In genomic region chr4:94613972-94614626, GRCm38 (mm10) we compare ENCODE assay signal across 8 mouse cellular contexts. TPM values are rescaled to one million over a fixed set of nuclear protein-coding genes. Genes with fewer than 3 reads are reported as not detected.
A peak's percentile ranks its signal among the peaks of the same experiment; 100 is the strongest.
DNase-seq lines count a peak whose midpoint lies in the region; ATAC-seq and TF ChIP-seq lines count a peak whose summit lies in the region.

Gene Ift74 (plus strand): TSS chr4:94614491.

- H3K27ac ChIP-seq in bone marrow, adult 2 months (ENCODE audit: control insufficient read depth, insufficient read depth, low read depth, low read length, poor library complexity): no peak within 1 kb of the TSS
- H3K27ac ChIP-seq in embryonic facial prominence, embryonic 15.5 days (replicated peaks): peak within 1 kb of the TSS; percentile 85
- peak within 1 kb of the TSS; percentile 70 for H3K27ac ChIP-seq in limb, embryonic 14.5 days (replicated peaks; ENCODE audit: low read depth, low read length)
- peak within 1 kb of the TSS; percentile 58 for H3K27ac ChIP-seq in midbrain, postnatal 0 days (ENCODE audit: low read depth, low read length)

- ATAC-seq in embryonic facial prominence, embryonic 15.5 days (ENCODE audit: insufficient number of reproducible peaks, low FRiP score, low TSS enrichment, low read depth): peak; percentile 100
- ATAC-seq in limb, embryonic 14.5 days (ENCODE audit: low FRiP score, low read depth): peak; percentile 100
- peak; percentile 100 for ATAC-seq in midbrain, postnatal 0 days (ENCODE audit: low FRiP score)

- WGBS in bone marrow, adult 2 months: 3% methylated on average over 29 of the region's 29 CpGs
- 3% methylated on average over 29 of the region's 29 CpGs for WGBS in embryonic facial prominence, embryonic 15.5 days
- 2% methylated on average over 29 of the region's 29 CpGs for WGBS in limb, embryonic 14.5 days
- 1% methylated on average over 29 of the region's 29 CpGs for WGBS in midbrain, postnatal 0 days

- peak; percentile 96 for DNase-seq in 416B (ENCODE audit: low read depth)
- peak; percentile 92 for DNase-seq in heart, adult 8-10 months (ENCODE audit: low spot score)
- DNase-seq in kidney, adult 9 months: peak; percentile 96
- peak; percentile 97 for DNase-seq in limb, embryonic 14.5 days (ENCODE audit: low spot score)
- peak; percentile 98 for DNase-seq in midbrain, postnatal 0 days (ENCODE audit: low spot score)
- DNase-seq in spleen, postnatal 14 days (ENCODE audit: low spot score in 2 of 2): peak; percentile 69 to 84

- H3K4me2 ChIP-seq in embryonic facial prominence, embryonic 15.5 days (replicated peaks): peak within 1 kb of the TSS; percentile 60
- H3K4me2 ChIP-seq in limb, embryonic 14.5 days (replicated peaks; ENCODE audit: low read depth, low read length, severe bottlenecking): peak within 1 kb of the TSS; percentile 51
- peak within 1 kb of the TSS; percentile 66 for H3K4me2 ChIP-seq in midbrain, postnatal 0 days (ENCODE audit: low read depth, low read length, poor library complexity, severe bottlenecking)

- peak; percentile 35; the same call in 1 of the 2 replicates for TF ChIP-seq POLR2A in bone marrow, adult 2 months (IDR thresholded peaks at IDR 0.05; ENCODE audit: borderline replicate concordance, control insufficient read depth, low read depth, low read length)
- TF ChIP-seq POLR2A in limb, embryonic 14.5 days (IDR thresholded peaks at IDR 0.05; ENCODE audit: borderline replicate concordance, extremely low read depth, insufficient read depth, insufficient read length): peak; percentile 62; the same call in 1 of the 2 replicates

- no peaks in the 10 kb centered on the region for H3K9me3 ChIP-seq in embryonic facial prominence, embryonic 15.5 days (replicated peaks)
- no peaks in the 10 kb centered on the region for H3K9me3 ChIP-seq in limb, embryonic 14.5 days (ENCODE audit: control insufficient read depth, low read length)
- no peaks in the 10 kb centered on the region for H3K9me3 ChIP-seq in midbrain, postnatal 0 days (ENCODE audit: low read length)

- H3K36me3 ChIP-seq in embryonic facial prominence, embryonic 15.5 days: no peaks in the 10 kb centered on the region
- H3K36me3 ChIP-seq in limb, embryonic 14.5 days (ENCODE audit: control insufficient read depth, insufficient read depth, low read length): 0 out of 2 replicates have a peak, but pooled peaks cover 3% of the 10 kb centered on the region
- no peaks in the 10 kb centered on the region for H3K36me3 ChIP-seq in midbrain, postnatal 0 days (ENCODE audit: insufficient read depth, low read length)

- H3K9ac ChIP-seq in embryonic facial prominence, embryonic 15.5 days: peak within 1 kb of the TSS; percentile 73
- peak within 1 kb of the TSS; percentile 72 for H3K9ac ChIP-seq in limb, embryonic 14.5 days (ENCODE audit: low read depth, low read length, severe bottlenecking)
- peak within 1 kb of the TSS; percentile 74 for H3K9ac ChIP-seq in midbrain, postnatal 0 days (replicated peaks; ENCODE audit: low read length, poor library complexity, severe bottlenecking)

- no peak for TF ChIP-seq CTCF in bone marrow, adult 2 months (IDR thresholded peaks at IDR 0.05; ENCODE audit: control insufficient read depth, insufficient read depth, low read length)
- TF ChIP-seq CTCF in midbrain, postnatal 0 days (IDR thresholded peaks at IDR 0.05): no peak

- H3K4me1 ChIP-seq in bone marrow, adult 2 months (ENCODE audit: control insufficient read depth, insufficient read depth, low read length): no peaks in the 10 kb centered on the region
- 0 out of 2 replicates have a peak, but pooled peaks cover 3% of the 10 kb centered on the region for H3K4me1 ChIP-seq in embryonic facial prominence, embryonic 15.5 days
- H3K4me1 ChIP-seq in limb, embryonic 14.5 days (ENCODE audit: control insufficient read depth, insufficient read depth, low read length): 0 out of 2 replicates have a peak, but pooled peaks cover 2% of the 10 kb centered on the region
- H3K4me1 ChIP-seq in midbrain, postnatal 0 days (ENCODE audit: insufficient read depth, low read length): peaks cover 4% of the 10 kb centered on the region; the same call in 1 of the 2 replicates

- H3K27me3 ChIP-seq in embryonic facial prominence, embryonic 15.5 days: no peaks in the 10 kb centered on the region
- no peaks in the 10 kb centered on the region for H3K27me3 ChIP-seq in limb, embryonic 14.5 days (ENCODE audit: control insufficient read depth, insufficient read depth, low read length)
- H3K27me3 ChIP-seq in midbrain, postnatal 0 days (ENCODE audit: insufficient read depth, low read length): no peaks in the 10 kb centered on the region

- peak within 1 kb of the TSS; percentile 87 for H3K4me3 ChIP-seq in bone marrow, adult 2 months (replicated peaks; ENCODE audit: control insufficient read depth, low read depth, low read length)
- H3K4me3 ChIP-seq in embryonic facial prominence, embryonic 15.5 days (replicated peaks): peak within 1 kb of the TSS; percentile 74
- peak within 1 kb of the TSS; percentile 56 for H3K4me3 ChIP-seq in limb, embryonic 14.5 days (replicated peaks; ENCODE audit: low read length)
- H3K4me3 ChIP-seq in midbrain, postnatal 0 days (ENCODE audit: low read depth, low read length): peak within 1 kb of the TSS; percentile 73

RNA-seq across cellular contexts. Expression of gene Ift74, which starts in this region (rescaled TPM):
- polyA plus RNA-seq in bone marrow, adult 2 months (2011; ENCODE audit: insufficient read depth, insufficient read length, low replicate concordance, missing spikeins): 0.45 and 4.5 TPM in 2 replicates
- 32.9 and 37.8 TPM in 2 replicates for polyA plus RNA-seq in embryonic facial prominence, embryonic 15.5 days (2015; fragmentation: Nextera tagmentation; extraction: Ambion mirVana)
- total RNA-seq in heart, adult 8-10 months (2022): 1 to 10 TPM; 4.5 to 5.8 (median 4.9) TPM
- polyA plus RNA-seq in limb, embryonic 14.5 days (2012; rRNA removed): 9.4 and 20.9 TPM in 2 replicates
- 34.1 and 38.0 TPM in 2 replicates for polyA plus RNA-seq in limb, embryonic 14.5 days (2014; fragmentation: Nextera tagmentation; extraction: Ambion mirVana)
- total RNA-seq in midbrain, postnatal 0 days (2014; rRNA removed): 9.2 and 12.5 TPM in 2 replicates
- 24.7 and 27.3 TPM in 2 replicates for polyA plus RNA-seq in midbrain, postnatal 0 days (2015; fragmentation: Nextera tagmentation; extraction: Ambion mirVana)
